Comparison of ENCODE assay signal across 16 mouse cellular contexts in the genomic region with DNA sequence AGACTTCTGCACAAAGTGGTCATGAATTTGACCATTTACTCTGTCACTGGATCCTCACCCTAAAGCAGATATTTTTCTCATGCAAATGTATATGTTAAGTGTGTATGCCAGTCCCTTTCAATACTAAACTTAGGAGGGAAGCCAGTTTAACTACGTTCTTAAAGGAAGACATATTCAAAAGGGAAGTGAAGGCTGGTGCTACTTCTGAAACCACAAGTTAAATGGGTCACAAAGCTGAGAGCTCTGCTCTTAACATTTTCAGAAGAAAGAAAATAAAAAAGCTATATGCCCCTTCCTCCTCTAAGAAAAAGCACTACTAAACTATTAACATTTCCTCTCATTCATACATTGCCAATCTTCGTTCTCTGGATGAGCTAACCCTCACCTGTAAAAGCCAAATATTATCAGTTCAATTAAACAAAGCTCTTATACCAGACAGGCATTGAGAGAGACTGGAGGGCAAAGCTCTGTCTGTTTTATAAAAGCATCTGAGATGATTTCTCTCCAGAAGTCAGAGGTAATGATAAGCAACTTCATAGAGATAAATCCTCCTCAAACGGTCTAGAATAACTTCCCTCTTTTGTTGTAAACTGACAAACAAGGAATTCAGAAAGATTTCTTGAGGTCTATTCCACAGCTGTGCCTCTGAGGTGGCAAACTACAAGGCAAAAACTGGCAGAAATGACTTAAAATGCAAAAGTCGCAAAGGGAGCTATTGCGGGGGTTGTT.
DNase-seq lines count a peak whose midpoint lies in the region; ATAC-seq and TF ChIP-seq lines count a peak whose summit lies in the region.
"Had no signal": no experiment of that assay in that cellular context is flagged by ENCODE, and none has a peak within 500 bp of the region (broad histone marks: within the 10 kb centered on the region; RNA-seq: fewer than 3 reads in every experiment).

No protein-coding gene starts in this region.

- no peak overlapping the region for H3K4me3 ChIP-seq in heart, postnatal 0 days (ENCODE audit: low read depth, low read length)
- no peak overlapping the region for H3K4me3 ChIP-seq in heart, embryonic 12.5 days
- H3K4me3 ChIP-seq in G1E (ENCODE audit: low read depth, low read length) = no peak overlapping the region
- H3K4me3 ChIP-seq: embryonic facial prominence, embryonic 13.5 days; forebrain, embryonic 12.5 days; intestine, embryonic 15.5 days had no signal

- no peak for ATAC-seq in heart, postnatal 0 days (ENCODE audit: insufficient read depth, low read depth)
- no peak for ATAC-seq in heart, embryonic 12.5 days (ENCODE audit: insufficient number of reproducible peaks, low FRiP score)
- 0 out of 2 replicates have a peak, but pooled peaks have one; percentile 1 for ATAC-seq in G1E (ENCODE audit: extremely low read depth, insufficient number of reproducible peaks, low FRiP score, poor library complexity, severe bottlenecking)
- peak; percentile 57 for ATAC-seq in inflammation-experienced regulatory T-cells, adult 6 months
- ATAC-seq: intestine, embryonic 15.5 days had no signal

- peak overlapping the region; percentile 30; the same call in 1 of the 2 replicates for H3K27ac ChIP-seq in heart, postnatal 0 days (ENCODE audit: low read depth)
- H3K27ac ChIP-seq in heart, embryonic 12.5 days (ENCODE audit: poor library complexity, severe bottlenecking) = no peak overlapping the region
- H3K27ac ChIP-seq: embryonic facial prominence, embryonic 13.5 days; forebrain, embryonic 12.5 days; intestine, embryonic 15.5 days had no signal

- H3K4me1 ChIP-seq in heart, postnatal 0 days (ENCODE audit: control insufficient read depth, insufficient read depth) = no peaks in the 10 kb centered on the region
- H3K4me1 ChIP-seq in heart, embryonic 12.5 days (replicated peaks) = no peaks in the 10 kb centered on the region
- H3K4me1 ChIP-seq in G1E (ENCODE audit: insufficient read depth, low read depth, low read length) = peaks cover 17% of the 10 kb centered on the region
- H3K4me1 ChIP-seq: embryonic facial prominence, embryonic 13.5 days; forebrain, embryonic 12.5 days; intestine, embryonic 15.5 days had no signal

- H3K9ac ChIP-seq in heart, postnatal 0 days (replicated peaks; ENCODE audit: low read depth, low read length) = no peak overlapping the region
- H3K9ac ChIP-seq in heart, embryonic 12.5 days = no peak overlapping the region
- H3K9ac ChIP-seq: embryonic facial prominence, embryonic 13.5 days; forebrain, embryonic 12.5 days; intestine, embryonic 15.5 days had no signal

- H3K4me2 ChIP-seq in heart, postnatal 0 days (ENCODE audit: low read depth, low read length) = no peak overlapping the region
- no peak overlapping the region for H3K4me2 ChIP-seq in heart, embryonic 12.5 days
- H3K4me2 ChIP-seq: embryonic facial prominence, embryonic 13.5 days; forebrain, embryonic 12.5 days; intestine, embryonic 15.5 days had no signal

- WGBS in heart, postnatal 0 days = 55% methylated on average over 5 of the region's 5 CpGs
- WGBS in heart, embryonic 12.5 days = 57% methylated on average over 5 of the region's 5 CpGs

- no peaks in the 10 kb centered on the region for H3K36me3 ChIP-seq in heart, postnatal 0 days (replicated peaks; ENCODE audit: control insufficient read depth, insufficient read depth, low read length)
- H3K36me3 ChIP-seq in heart, embryonic 12.5 days = no peaks in the 10 kb centered on the region
- no peaks in the 10 kb centered on the region for H3K36me3 ChIP-seq in G1E (replicated peaks)
- H3K36me3 ChIP-seq: embryonic facial prominence, embryonic 13.5 days; forebrain, embryonic 12.5 days; intestine, embryonic 15.5 days had no signal

- no peak for TF ChIP-seq CTCF in heart, postnatal 0 days (IDR thresholded peaks at IDR 0.05; ENCODE audit: low read depth)
- no peak for TF ChIP-seq CTCF in G1E (IDR thresholded peaks at IDR 0.05; ENCODE audit: low read depth, low read length)

- H3K9me3 ChIP-seq in heart, postnatal 0 days (replicated peaks; ENCODE audit: control insufficient read depth, low read length) = no peaks in the 10 kb centered on the region
- no peaks in the 10 kb centered on the region for H3K9me3 ChIP-seq in heart, embryonic 12.5 days (replicated peaks)
- no peaks in the 10 kb centered on the region for H3K9me3 ChIP-seq in G1E (replicated peaks)
- H3K9me3 ChIP-seq: embryonic facial prominence, embryonic 13.5 days; forebrain, embryonic 12.5 days; intestine, embryonic 15.5 days had no signal

- TF ChIP-seq EP300 in heart, postnatal 0 days (IDR thresholded peaks at IDR 0.05; ENCODE audit: low read depth) = no peak

- DNase-seq in heart, postnatal 0 days (ENCODE audit: low spot score) = no peak
- peak; percentile 36 for DNase-seq in 416B (ENCODE audit: low read depth)
- no peak for DNase-seq in G1E (ENCODE audit: low spot score)
- no peak for DNase-seq in embryo, embryonic 9.5 days (ENCODE audit: extremely low spot score)
- DNase-seq in lung, postnatal 14 days = no peak
- DNase-seq in cerebellum, adult 9-10 months = no peak
- DNase-seq: cerebellum, postnatal 14 days; gastrocnemius, postnatal 14 days; kidney, postnatal 14 days; left cerebral cortex, postnatal 4 days; spleen, adult 18-20 months had no signal

- no peaks in the 10 kb centered on the region for H3K27me3 ChIP-seq in heart, postnatal 0 days (ENCODE audit: control insufficient read depth, insufficient read depth, low read length)
- H3K27me3 ChIP-seq in heart, embryonic 12.5 days (replicated peaks) = no peaks in the 10 kb centered on the region
- no peaks in the 10 kb centered on the region for H3K27me3 ChIP-seq in G1E (ENCODE audit: insufficient read depth, low read length)
- H3K27me3 ChIP-seq: embryonic facial prominence, embryonic 13.5 days; forebrain, embryonic 12.5 days; intestine, embryonic 15.5 days had no signal

Comparison
In these comparisons a context has a peak if more than half of its experiments do, and no peak if none do; other contexts are left out.
1. ATAC-seq: peak in G1E (single experiment) and inflammation-experienced regulatory T-cells, adult 6 months (single experiment); none in heart, postnatal 0 days (single experiment) and heart, embryonic 12.5 days (single experiment).